Mouse (Mus musculus) embryonic facial prominence, embryonic 14.5 days (tissue): ENCODE measurements around the gene Cactin. TPM values are rescaled to one million over a fixed set of nuclear protein-coding genes. Genes with fewer than 3 reads are reported as not detected.

ENCODE experiments used
- ATAC-seq: fragments of 200-750 bp; cut with Nextera tagmentation; 2 replicates; pipeline ENCODE4 v1.8.0; 2017; ENCODE audit warnings: low read depth, moderate number of reproducible peaks, moderate TSS enrichment
- DNase-seq: peaks from one replicate; pipeline ENCODE4 v3.0.0-alpha.2; 2015; ENCODE audit warnings: low spot score
- H3K27ac ChIP-seq: fragments of 300-500 bp; sonication (generic); replicated peaks from 2 replicates; pipeline ENCODE4 v1.5.1; 2014; ENCODE audit warnings: low read depth, mild to moderate bottlenecking, low read length, moderate library complexity
- H3K27me3 ChIP-seq: fragments of 300-500 bp; sonication (generic); replicated peaks from 2 replicates; pipeline ENCODE4 v1.6.1; 2014; ENCODE audit warnings: low read length; ENCODE audit not compliant: control insufficient read depth, insufficient read depth
- H3K36me3 ChIP-seq: fragments of 300-500 bp; sonication (generic); 2 replicates; pipeline ENCODE4 v1.6.1; 2014; ENCODE audit warnings: low read length, mixed read lengths; ENCODE audit not compliant: control insufficient read depth, insufficient read depth
- H3K4me1 ChIP-seq: fragments of 300-500 bp; sonication (generic); 2 replicates; pipeline ENCODE4 v1.6.1; 2014; ENCODE audit warnings: antibody characterized with exemption, low read length; ENCODE audit not compliant: control insufficient read depth, insufficient read depth
- H3K4me2 ChIP-seq: fragments of 300-500 bp; sonication (generic); 2 replicates; pipeline ENCODE4 v1.6.1; 2014; ENCODE audit warnings: low read depth, mild to moderate bottlenecking, low read length, moderate library complexity, mixed read lengths
- H3K4me3 ChIP-seq: fragments of 300-500 bp; sonication (generic); 2 replicates; pipeline ENCODE4 v1.5.1; 2014; ENCODE audit warnings: low read depth, mild to moderate bottlenecking, low read length
- H3K9ac ChIP-seq: fragments of 300-500 bp; sonication (generic); 2 replicates; pipeline ENCODE4 v1.6.1; 2014; ENCODE audit warnings: low read depth, mild to moderate bottlenecking, low read length, moderate library complexity, mixed read lengths
- H3K9me3 ChIP-seq: fragments of 300-500 bp; sonication (generic); 2 replicates; pipeline ENCODE4 v1.6.1; 2016; ENCODE audit warnings: low read length; ENCODE audit not compliant: control insufficient read depth
- WGBS: fragments of 180-500 bp; shearing (Covaris S2); extraction: QIAGEN DNeasy Blood & Tissue Kit; methylation state at CpG from one replicate; pipeline ENCODE4 v1.1.7; 2014; 5-methylcytosine and 5-hydroxymethylcytosine counted together
- polyA plus RNA-seq: library from polyadenylated mRNA; unstranded; fragments of >200 nt; fragmentation: Nextera tagmentation; extraction: Ambion mirVana; gene quantifications from 2 replicates; pipeline ENCODE4 v1.2.1, GENCODE M21; 2014

The Cactin gene
- polyA plus RNA-seq, 1 experiment from 2014 or later = 27.0 TPM

DNA sequence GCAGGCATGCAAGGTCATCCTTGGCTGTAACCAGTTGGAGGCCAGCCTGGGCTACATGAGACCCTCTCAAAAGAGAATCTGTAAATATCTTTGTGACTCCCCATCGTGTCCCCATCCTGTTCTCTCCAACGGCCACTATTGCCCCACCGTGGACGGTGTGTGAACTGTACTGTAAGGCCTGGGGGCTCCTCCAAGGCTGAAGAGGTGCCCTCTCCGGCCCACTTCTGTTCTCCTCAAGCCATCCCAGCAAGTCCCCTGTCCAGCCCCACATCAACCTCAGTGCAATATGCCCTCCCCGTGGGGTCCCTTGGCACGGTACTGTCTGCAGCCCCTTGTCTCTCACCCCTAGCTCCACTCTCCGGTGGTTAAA lies 1.6 kb upstream of the Cactin start:
- peak overlapping the region; percentile 97 for H3K4me3 ChIP-seq
- peak overlapping the region; percentile 93 for H3K27ac ChIP-seq
- peaks cover 12% of the 10 kb centered on the region; the same call in 1 of the 2 replicates for H3K4me1 ChIP-seq
- H3K9ac ChIP-seq = peak overlapping the region; percentile 66
- H3K36me3 ChIP-seq = peaks cover 58% of the 10 kb centered on the region
- DNase-seq (no peak), ATAC-seq (no peak)
- no peaks in the 10 kb centered on the region for H3K27me3 ChIP-seq
- peak overlapping the region; percentile 72 for H3K4me2 ChIP-seq
- H3K9me3 ChIP-seq = no peaks in the 10 kb centered on the region
- 33% methylated on average over 8 of the region's 8 CpGs for WGBS

DNA sequence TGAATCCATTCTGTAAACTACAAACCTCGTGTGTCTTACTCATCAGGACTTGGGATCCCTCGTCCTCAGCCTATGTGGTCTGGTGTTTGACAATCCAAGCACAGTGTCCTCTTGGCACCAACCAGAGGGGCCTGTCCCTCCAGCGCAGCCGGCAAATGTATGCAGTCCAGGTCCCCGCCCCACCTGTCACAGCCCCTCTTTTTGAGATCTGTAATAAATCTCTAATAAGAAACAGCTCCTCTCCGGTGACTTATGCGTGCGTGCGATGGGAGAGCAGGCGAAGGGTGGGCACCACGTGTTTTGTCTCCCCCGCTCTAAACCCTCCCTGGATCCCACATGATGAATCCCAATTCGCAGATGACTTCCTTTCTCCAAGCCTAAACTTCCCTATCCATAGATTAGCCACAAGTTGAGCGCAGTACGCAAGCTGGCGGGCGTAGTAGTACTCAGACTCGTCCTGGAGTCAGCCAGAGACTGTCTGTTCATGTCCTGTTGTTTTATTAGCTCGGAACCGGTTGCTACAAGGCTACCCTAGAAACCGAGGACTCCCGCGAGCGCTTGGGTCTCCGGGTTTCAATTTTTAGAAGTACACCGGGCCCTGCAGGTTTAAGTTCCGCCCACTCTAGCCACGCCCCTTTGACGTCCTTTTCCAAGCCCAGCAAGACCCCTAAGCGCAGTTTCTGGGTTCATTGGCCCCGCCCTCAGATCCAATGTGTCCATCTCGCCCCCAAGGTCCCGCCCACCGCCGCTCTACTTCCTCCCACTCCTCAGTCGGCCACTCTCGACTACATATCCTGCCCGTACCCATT lies 958 bp upstream of the Cactin start:
- Histone ChIP-seq H3K4me2 (peak overlapping the region; percentile 72), H3K27me3 (no peaks in the 10 kb centered on the region), H3K9me3 (no peaks in the 10 kb centered on the region), H3K4me3 (peak overlapping the region; percentile 97), H3K4me1 (peaks cover 12% of the 10 kb centered on the region; the same call in 1 of the 2 replicates), H3K27ac (peak overlapping the region; percentile 93), H3K9ac (peak overlapping the region; percentile 66), H3K36me3 (peaks cover 58% of the 10 kb centered on the region)
- DNase-seq = peak; percentile 99
- ATAC-seq = no peak
- WGBS = under 1% methylated on average over 38 of the region's 38 CpGs

DNA sequence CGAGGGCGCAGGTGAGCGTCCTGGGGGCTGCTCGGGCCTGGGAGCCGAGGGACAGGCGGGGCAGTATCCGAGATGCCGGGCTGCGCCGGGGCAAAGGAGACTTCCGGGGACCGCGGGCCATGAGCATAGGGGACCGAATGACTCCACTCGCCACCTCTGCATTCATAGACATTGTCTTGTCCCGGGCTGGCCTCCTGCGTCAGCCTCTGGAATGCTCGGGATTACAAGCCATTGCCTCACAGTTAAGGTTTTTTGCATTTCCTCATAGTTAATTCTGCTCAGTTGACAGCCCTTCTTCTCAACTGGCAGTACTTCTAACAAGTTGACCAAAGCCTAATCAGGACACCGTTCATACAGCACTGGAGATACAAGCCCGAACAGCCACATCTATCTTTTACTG lies 533 bp downstream of the Cactin start:
- ATAC-seq (no peak), DNase-seq (no peak)
- Histone ChIP-seq H3K27ac (peak overlapping the region; percentile 93), H3K9me3 (no peaks in the 10 kb centered on the region), H3K4me3 (peak overlapping the region; percentile 97), H3K36me3 (peaks cover 58% of the 10 kb centered on the region), H3K27me3 (no peaks in the 10 kb centered on the region), H3K4me2 (peak overlapping the region; percentile 72), H3K9ac (peak overlapping the region; percentile 92), H3K4me1 (peaks cover 12% of the 10 kb centered on the region; the same call in 1 of the 2 replicates)
- WGBS = 2% methylated on average over 17 of the region's 20 CpGs

DNA sequence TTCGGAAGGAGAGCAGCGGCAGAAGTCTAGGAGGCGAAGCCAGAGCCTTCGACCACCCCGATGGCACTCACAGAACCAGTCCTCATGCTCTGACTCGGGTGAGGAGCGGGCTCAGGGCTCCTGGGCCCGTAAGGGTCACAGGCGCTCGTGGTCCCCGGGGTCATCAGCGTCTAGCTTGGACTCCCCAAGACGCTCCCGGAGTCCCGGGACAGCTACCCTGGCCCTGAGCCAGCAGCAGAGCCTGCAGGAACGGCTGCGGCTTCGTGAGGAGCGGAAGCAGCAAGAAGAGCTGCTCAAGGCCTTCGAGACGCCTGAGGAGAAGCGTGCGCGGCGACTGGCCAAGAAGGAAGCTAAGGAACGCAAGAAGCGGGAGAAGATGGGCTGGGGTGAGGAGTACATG lies 1.5 kb downstream of the Cactin start:
- Histone ChIP-seq H3K4me3 (peak overlapping the region; percentile 97; the same call in 1 of the 2 replicates), H3K27me3 (no peaks in the 10 kb centered on the region), H3K36me3 (peaks cover 67% of the 10 kb centered on the region), H3K27ac (no peak overlapping the region), H3K9me3 (no peaks in the 10 kb centered on the region), H3K4me2 (peak overlapping the region; percentile 72; the same call in 1 of the 2 replicates), H3K9ac (peak overlapping the region; percentile 31), H3K4me1 (peaks cover 7% of the 10 kb centered on the region; the same call in 1 of the 2 replicates)
- no peak for DNase-seq
- ATAC-seq = no peak
- 95% methylated on average over 27 of the region's 27 CpGs for WGBS

DNA sequence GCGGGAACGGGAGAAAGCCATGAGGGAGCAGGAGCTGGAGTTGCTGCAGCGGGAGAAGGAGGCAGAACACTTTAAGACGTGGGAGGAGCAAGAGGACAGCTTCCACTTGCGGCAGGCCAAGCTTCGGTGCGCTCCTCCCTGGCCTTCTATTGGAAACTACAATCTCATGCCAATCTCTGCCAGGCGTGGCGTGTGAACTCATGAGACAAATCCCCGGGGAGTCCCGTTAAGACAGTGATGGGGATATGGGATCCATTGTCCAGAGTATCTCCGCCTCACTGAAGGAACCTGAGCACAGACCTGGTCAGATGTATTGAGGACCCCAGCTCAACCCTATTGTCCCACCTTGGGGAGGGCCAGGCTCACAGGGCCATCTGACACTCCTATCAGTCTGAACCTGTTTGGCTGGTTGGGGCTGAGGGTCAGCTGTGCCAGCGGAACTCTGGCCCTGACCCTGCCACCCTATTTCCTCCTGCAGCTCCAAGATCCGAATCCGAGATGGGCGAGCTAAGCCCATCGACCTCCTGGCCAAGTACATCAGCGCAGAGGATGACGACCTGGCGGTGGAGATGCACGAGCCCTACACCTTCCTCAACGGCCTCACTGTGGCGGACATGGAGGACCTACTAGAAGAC lies 2.4 kb downstream of the Cactin start:
- peaks cover 9% of the 10 kb centered on the region for H3K4me1 ChIP-seq
- H3K4me2 ChIP-seq = no peak overlapping the region
- peaks cover 59% of the 10 kb centered on the region for H3K36me3 ChIP-seq
- DNase-seq = no peak
- H3K27ac ChIP-seq = no peak overlapping the region
- no peak overlapping the region for H3K9ac ChIP-seq
- no peak overlapping the region for H3K4me3 ChIP-seq
- ATAC-seq = no peak
- no peaks in the 10 kb centered on the region for H3K27me3 ChIP-seq
- H3K9me3 ChIP-seq = no peaks in the 10 kb centered on the region
- 92% methylated on average over 23 of the region's 23 CpGs for WGBS

DNA sequence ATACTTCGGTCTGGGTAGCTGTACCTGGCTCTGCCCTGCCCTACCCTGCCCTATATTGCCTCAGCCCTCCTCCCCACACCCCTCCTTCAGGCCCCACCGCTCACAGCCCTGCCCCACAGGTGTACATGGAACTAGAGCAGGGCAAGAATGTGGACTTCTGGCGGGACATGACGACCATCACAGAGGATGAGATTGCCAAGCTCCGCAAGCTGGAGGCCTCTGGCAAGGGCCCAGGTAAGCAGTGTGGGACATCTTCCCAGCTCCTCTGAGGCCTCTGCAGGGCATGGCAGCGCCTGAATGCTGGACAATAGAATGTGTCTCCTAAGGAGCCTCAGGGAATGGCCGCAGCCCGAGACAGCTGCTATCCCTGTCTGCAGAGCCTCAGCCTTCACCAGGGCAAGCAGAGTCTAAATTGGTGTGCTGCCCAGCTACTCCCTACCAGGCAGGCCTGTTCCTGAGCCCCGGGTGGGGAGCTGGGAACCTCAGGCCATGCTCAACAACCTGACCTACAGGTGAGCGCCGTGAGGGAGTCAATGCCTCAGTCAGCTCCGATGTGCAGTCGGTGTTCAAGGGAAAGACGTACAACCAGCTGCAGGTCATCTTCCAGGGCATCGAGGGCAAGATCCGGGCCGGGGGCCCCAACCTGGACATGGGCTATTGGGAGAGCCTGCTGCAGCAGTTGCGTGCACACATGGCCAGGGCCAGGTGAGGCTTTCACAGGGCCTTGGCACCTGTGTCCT lies 3.1 kb downstream of the Cactin start:
- Histone ChIP-seq H3K36me3 (peaks cover 52% of the 10 kb centered on the region), H3K9ac (no peak overlapping the region), H3K4me2 (no peak overlapping the region), H3K4me3 (no peak overlapping the region), H3K4me1 (peaks cover 16% of the 10 kb centered on the region), H3K27ac (no peak overlapping the region), H3K27me3 (no peaks in the 10 kb centered on the region), H3K9me3 (no peaks in the 10 kb centered on the region)
- WGBS = 92% methylated on average over 18 of the region's 18 CpGs
- ATAC-seq = no peak
- no peak for DNase-seq

DNA sequence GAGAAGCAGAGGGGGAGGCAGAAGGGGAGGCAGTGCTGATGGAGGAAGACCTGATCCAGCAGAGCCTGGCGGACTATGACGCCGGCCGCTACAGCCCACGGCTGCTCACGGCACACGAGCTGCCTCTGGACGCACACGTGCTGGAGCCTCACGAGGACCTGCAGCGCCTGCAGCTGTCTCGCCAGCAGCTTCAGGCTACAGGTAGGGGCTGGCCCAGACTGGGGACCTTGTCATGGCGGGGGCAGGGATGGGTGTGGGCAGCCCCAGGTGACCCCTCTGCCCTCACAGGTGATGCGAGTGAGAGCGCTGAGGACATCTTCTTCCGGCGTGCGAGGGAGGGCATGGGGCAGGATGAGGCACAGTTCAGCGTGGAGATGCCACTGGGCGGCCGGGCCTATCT lies 4.3 kb downstream of the Cactin start:
- WGBS = 90% methylated on average over 21 of the region's 21 CpGs
- Histone ChIP-seq H3K27me3 (no peaks in the 10 kb centered on the region), H3K36me3 (peaks cover 52% of the 10 kb centered on the region), H3K9me3 (no peaks in the 10 kb centered on the region), H3K4me3 (no peak overlapping the region), H3K4me2 (no peak overlapping the region), H3K9ac (no peak overlapping the region), H3K4me1 (peaks cover 21% of the 10 kb centered on the region), H3K27ac (no peak overlapping the region)
- DNase-seq = no peak
- ATAC-seq = no peak

DNA sequence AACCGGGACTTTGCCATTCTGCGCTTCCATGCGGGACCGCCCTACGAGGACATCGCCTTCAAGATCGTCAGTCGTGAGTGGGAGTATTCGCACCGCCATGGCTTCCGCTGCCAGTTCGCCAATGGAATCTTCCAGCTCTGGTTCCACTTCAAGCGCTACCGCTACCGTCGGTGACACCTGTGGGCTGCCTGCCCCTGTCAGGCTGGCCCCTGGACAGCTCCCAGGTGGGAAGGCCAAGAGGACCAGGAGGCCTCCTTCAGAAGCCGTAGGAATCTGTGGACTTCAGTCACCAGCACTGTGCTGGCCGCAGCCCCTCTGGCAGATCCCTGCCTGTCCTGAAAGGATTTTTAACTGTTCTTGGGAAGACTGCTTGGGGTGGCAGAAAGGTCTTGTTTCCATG lies 4.9 kb downstream of the Cactin start:
- Histone ChIP-seq H3K9me3 (no peaks in the 10 kb centered on the region), H3K4me1 (peaks cover 24% of the 10 kb centered on the region), H3K36me3 (peaks cover 52% of the 10 kb centered on the region), H3K9ac (no peak overlapping the region), H3K27ac (no peak overlapping the region), H3K27me3 (no peaks in the 10 kb centered on the region), H3K4me2 (no peak overlapping the region), H3K4me3 (no peak overlapping the region)
- 95% methylated on average over 18 of the region's 18 CpGs for WGBS
- DNase-seq (no peak), ATAC-seq (no peak)
